Mouse (Mus musculus) C2C12 (cell line): ENCODE data around the gene Rhobtb1.

ENCODE experiments used
- CEBPB ChIP-seq: IDR thresholded peaks from one replicate; pipeline ENCODE4 v1.6.1; 2011; ENCODE audit warnings: low read depth, mild to moderate bottlenecking, control low read depth, moderate library complexity
- CTCF ChIP-seq: IDR thresholded peaks from one replicate; pipeline ENCODE4 v1.5.1; 2011; ENCODE audit not compliant: control insufficient read depth, insufficient read depth, insufficient read length
- MAX ChIP-seq: IDR thresholded peaks from one replicate; pipeline ENCODE4 v1.6.1; 2011; ENCODE audit warnings: mild to moderate bottlenecking, control low read depth
- MYOD1 ChIP-seq: IDR thresholded peaks from one replicate; pipeline ENCODE4 v1.6.1; 2011; ENCODE audit warnings: low read depth; ENCODE audit not compliant: control insufficient read depth, insufficient read length
- MYOG ChIP-seq: IDR thresholded peaks from one replicate; pipeline ENCODE4 v1.6.1; 2011; ENCODE audit not compliant: control insufficient read depth, insufficient read length; ENCODE audit errors: extremely low read depth
- USF1 ChIP-seq: IDR thresholded peaks from one replicate; pipeline ENCODE4 v1.6.1; 2011; ENCODE audit warnings: low read depth, mild to moderate bottlenecking, control low read depth, moderate library complexity

- TF ChIP-seq MAX (no peak), CTCF (no peak), MYOD1 (no peak), CEBPB (peak; percentile 28), MYOG (no peak), USF1 (no peak)
These were observed 53.6 kb downstream of the Rhobtb1 start for GRCm38 (mm10) chr10:69204677-69205400.
